Mouse (Mus musculus) mesoderm, embryonic 11.5 days (tissue): Measurements from ENCODE around the gene Syne2.
A peak's percentile ranks its signal among the peaks of the same experiment; 100 is the strongest.

Source experiments
- DNase-seq: peaks from one replicate; pipeline ENCODE4 v3.0.0-alpha.2; 2012; ENCODE audit warnings: low read depth, low spot score

Gene Syne2

GRCm38 (mm10) chr12:75866419-75867373 lies 48.8 kb downstream of the Syne2 start:
- no peak for DNase-seq

- peak; percentile 39 for DNase-seq
Measured at GRCm38 (mm10) chr12:75873546-75874235, 55.8 kb downstream of the Syne2 start.

- DNase-seq: no peak
Measured at GRCm38 (mm10) chr12:75874287-75874994, 56.5 kb downstream of the Syne2 start.

- DNase-seq: no peak
Measured at GRCm38 (mm10) chr12:75879636-75880317, 61.8 kb downstream of the Syne2 start.

- no peak for DNase-seq
Measured at GRCm38 (mm10) chr12:75881554-75881953, 63.6 kb downstream of the Syne2 start.

- no peak for DNase-seq
Measured at GRCm38 (mm10) chr12:75886161-75886560, 68.2 kb downstream of the Syne2 start.

- DNase-seq: no peak
Measured at GRCm38 (mm10) chr12:75886946-75887345, 69.0 kb downstream of the Syne2 start.

- no peak for DNase-seq
Measured at GRCm38 (mm10) chr12:75888721-75889120, 70.8 kb downstream of the Syne2 start.

- no peak for DNase-seq
Measured at GRCm38 (mm10) chr12:75891206-75891605, 73.3 kb downstream of the Syne2 start.

- no peak for DNase-seq
Measured at GRCm38 (mm10) chr12:75893392-75893791, 75.5 kb downstream of the Syne2 start.

- no peak for DNase-seq
Measured at GRCm38 (mm10) chr12:75894316-75894997, 76.5 kb downstream of the Syne2 start.

- DNase-seq: no peak
Measured at GRCm38 (mm10) chr12:75894998-75895331, 77.0 kb downstream of the Syne2 start.

GRCm38 (mm10) chr12:75897793-75898192 lies 79.9 kb downstream of the Syne2 start:
- DNase-seq: no peak

GRCm38 (mm10) chr12:75901721-75902120 lies 83.8 kb downstream of the Syne2 start:
- no peak for DNase-seq

GRCm38 (mm10) chr12:75904068-75904467 lies 86.1 kb downstream of the Syne2 start:
- no peak for DNase-seq

GRCm38 (mm10) chr12:75905304-75905703 lies 87.4 kb downstream of the Syne2 start:
- no peak for DNase-seq

- no peak for DNase-seq
Measured at GRCm38 (mm10) chr12:75908466-75908865, 90.5 kb downstream of the Syne2 start.

- DNase-seq: no peak
Measured at GRCm38 (mm10) chr12:75915694-75916093, 97.8 kb downstream of the Syne2 start.

GRCm38 (mm10) chr12:75918415-75918814 lies 100.5 kb downstream of the Syne2 start:
- no peak for DNase-seq

- DNase-seq: peak; percentile 60
Measured at GRCm38 (mm10) chr12:75918914-75919313, 101.0 kb downstream of the Syne2 start.

GRCm38 (mm10) chr12:75922900-75923299 lies 105.0 kb downstream of the Syne2 start:
- DNase-seq: peak; percentile 41
